In genomic region chr4:149188563-149188962, GRCm38 (mm10) we compare ENCODE assay signal across 16 mouse cellular contexts.
"Had no signal": no experiment of that assay in that cellular context is flagged by ENCODE, and none has a peak within 500 bp of the region (broad histone marks: within the 10 kb centered on the region; RNA-seq: fewer than 3 reads in every experiment).

No protein-coding gene starts in this region.

- H3K27me3 ChIP-seq: neural tube, embryonic 12.5 days; neural tube, embryonic 13.5 days; neural tube, embryonic 15.5 days; stomach, embryonic 15.5 days had no signal

- DNase-seq: retina, postnatal 1 day; right cerebral cortex, adult 18-20 months; right cerebral cortex, postnatal 14 days; right cerebral cortex, postnatal 25 days; right cerebral cortex, postnatal 4 days; spleen, adult 18-20 months; thymus, adult 18-20 months; thymus, adult 2 months; thymus, postnatal 14 days; thymus, postnatal 36 days; thymus, postnatal 4 days had no signal

- H3K9me3 ChIP-seq: neural tube, embryonic 12.5 days; neural tube, embryonic 13.5 days; neural tube, embryonic 15.5 days; stomach, embryonic 15.5 days had no signal

- H3K27ac ChIP-seq: neural tube, embryonic 12.5 days; neural tube, embryonic 13.5 days; neural tube, embryonic 15.5 days; stomach, embryonic 15.5 days; stomach, postnatal 0 days had no signal

- H3K9ac ChIP-seq: neural tube, embryonic 12.5 days; neural tube, embryonic 13.5 days; neural tube, embryonic 15.5 days; stomach, embryonic 15.5 days had no signal

- H3K4me3 ChIP-seq: neural tube, embryonic 12.5 days; neural tube, embryonic 13.5 days; neural tube, embryonic 15.5 days; stomach, embryonic 15.5 days had no signal

- H3K4me2 ChIP-seq: neural tube, embryonic 12.5 days; neural tube, embryonic 13.5 days; neural tube, embryonic 15.5 days; stomach, embryonic 15.5 days had no signal

- H3K4me1 ChIP-seq: neural tube, embryonic 12.5 days; neural tube, embryonic 13.5 days; neural tube, embryonic 15.5 days; stomach, embryonic 15.5 days had no signal
